Mouse (Mus musculus) cerebellum, adult 2 months (tissue): ENCODE measurements around the gene Slc12a1.

Source experiments
- CTCF ChIP-seq: fragments of 200-500 bp; IDR thresholded peaks from 2 replicates; pipeline ENCODE4 v1.5.1; 2011; ENCODE audit warnings: low read depth, mild to moderate bottlenecking, control low read depth, low read length, moderate library complexity, borderline replicate concordance; ENCODE audit not compliant: insufficient read depth
- POLR2A ChIP-seq: fragments of 200-500 bp; IDR thresholded peaks from 2 replicates; pipeline ENCODE4 v1.6.1; 2011; ENCODE audit warnings: low read length, control low read depth, borderline replicate concordance; ENCODE audit not compliant: insufficient read depth

DNA sequence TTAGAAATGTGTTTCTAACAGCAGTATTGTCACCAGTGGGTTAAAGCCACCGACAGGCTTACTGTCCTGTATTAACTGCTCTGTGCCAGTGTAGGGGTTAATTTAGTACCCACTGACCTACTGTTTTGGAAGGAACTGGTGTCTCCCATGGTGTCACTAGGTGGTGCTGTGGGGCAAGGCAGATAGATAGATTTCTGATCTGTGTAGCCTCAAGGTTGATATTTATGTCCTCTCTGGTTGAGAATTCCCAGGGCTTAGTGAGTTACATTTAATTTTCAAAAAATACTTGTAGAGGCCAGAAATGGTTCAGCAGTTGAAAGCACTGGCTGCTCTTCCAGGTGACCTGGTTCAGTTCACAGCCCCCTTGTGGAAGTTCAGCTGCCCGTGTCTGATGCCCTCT, 100.0 kb downstream of the Slc12a1 start:
- TF ChIP-seq CTCF (peak; percentile 72; the same call in 1 of the 2 replicates), POLR2A (no peak)
